Mouse (Mus musculus) mammary gland, adult 2 months (tissue): ENCODE measurements around the gene AA792892. TPM values are rescaled to one million over a fixed set of nuclear protein-coding genes. Genes with fewer than 3 reads are reported as not detected.

ENCODE experiments used
- polyA plus RNA-seq: library from polyadenylated mRNA; depleted of rRNA; stranded (reverse); fragments of >200 nt; gene quantifications from 2 replicates; pipeline ENCODE4 v1.2.3, GENCODE M21; 2012; ENCODE audit warnings: low replicate concordance; rRNA removed

AA792892 gene
- polyA plus RNA-seq: not detected in 2 replicates

DNA sequence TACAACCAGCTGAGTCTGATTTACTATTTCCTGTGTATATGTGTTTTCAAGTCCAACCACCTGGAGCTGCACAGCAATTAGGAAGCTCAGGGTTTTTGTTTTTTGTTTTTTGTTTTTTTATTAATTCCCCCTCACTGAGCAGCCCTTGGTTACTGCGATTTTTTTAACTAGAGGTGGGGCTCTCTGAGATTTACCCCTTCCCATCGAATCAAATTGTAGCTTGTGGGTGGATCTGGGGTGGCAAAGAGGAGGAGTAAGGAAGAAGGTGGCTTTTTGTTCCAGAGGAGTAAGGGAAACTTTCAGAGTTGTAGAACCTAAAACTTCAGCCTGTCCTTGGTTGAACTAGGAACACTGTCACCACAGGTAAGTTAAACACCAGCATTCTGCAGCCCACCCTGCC, at the start of gene AA792892:
AA792892 (plus strand) TSS at position 301 of the 400 bp plus-strand sequence.

DNA sequence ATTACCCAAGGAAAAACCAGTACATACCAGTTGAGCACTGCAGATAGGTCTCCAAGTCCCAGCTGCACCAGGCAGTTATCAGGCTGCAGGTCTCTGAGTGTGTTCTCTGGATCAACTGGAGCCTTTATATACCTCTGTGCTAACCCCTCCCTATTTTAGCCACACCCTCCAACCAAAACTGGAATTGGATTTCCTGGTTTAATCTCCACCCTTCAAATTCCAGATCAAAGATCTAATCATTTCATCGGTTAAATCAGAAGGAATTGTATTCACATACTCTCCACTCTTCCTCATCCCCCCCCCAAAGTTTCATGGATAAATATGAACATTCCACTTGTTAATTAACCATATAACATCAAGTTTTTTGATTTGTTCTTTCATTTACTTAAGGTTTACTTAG, 32.9 kb upstream of the AA792892 start, which contains the start of gene A430089I19Rik:
A430089I19Rik (minus strand) TSS at position 101 of the 400 bp plus-strand sequence.

DNA sequence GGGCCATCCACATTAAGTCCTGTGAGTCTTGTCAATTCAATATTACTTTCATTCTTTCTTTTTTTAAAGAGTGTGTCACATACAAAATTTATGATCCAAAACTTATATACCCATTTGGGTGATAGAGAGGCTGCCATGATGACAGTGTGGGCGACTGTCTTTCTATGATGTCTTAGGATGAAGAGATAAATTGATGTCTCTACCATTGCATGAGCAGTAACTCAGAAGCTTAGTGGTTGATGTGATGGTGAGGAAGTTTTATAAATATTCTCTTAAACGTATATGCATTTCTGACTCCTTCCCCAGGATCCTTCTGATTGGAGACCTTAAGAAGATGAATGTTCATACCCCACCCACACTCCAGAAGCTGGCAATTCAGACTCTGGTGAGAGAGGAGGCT, 25.4 kb upstream of the AA792892 start, which contains the start of gene Gm6502:
Gm6502 (plus strand) TSS at position 301 of the 400 bp plus-strand sequence.

Other genes with a start within 250 kb of the AA792892 start
- gene Gm3106, start 121.7 kb upstream of the AA792892 start, polyA plus RNA-seq: not detected in 2 replicates
- not detected in 2 replicates for gene A430089I19Rik, start 33.0 kb upstream of the AA792892 start, polyA plus RNA-seq
- gene Gm6502, start 25.3 kb upstream of the AA792892 start, polyA plus RNA-seq: not detected in 2 replicates
- gene Gm7682, start 106.0 kb downstream of the AA792892 start, polyA plus RNA-seq: not detected in 2 replicates
- not detected in 2 replicates for gene Gm3139, start 186.5 kb downstream of the AA792892 start, polyA plus RNA-seq